In genomic region chr17:86184552-86185209, GRCm38 (mm10) we compare ENCODE assay signal across 1 mouse cellular context.
TF ChIP-seq lines count a peak whose summit lies in the region.

No protein-coding gene starts in this region.

TF ChIP-seq in MEL, 35 proteins besides CTCF, POLR2A, EP300 and RAD21 (continued from another document):
- peak; percentile 62; the same call in 1 of the 2 replicates for TF ChIP-seq RCOR1 (IDR thresholded peaks at IDR 0.05; ENCODE audit: low read depth, low read length)
- TF ChIP-seq NRF1 (IDR thresholded peaks at IDR 0.05; ENCODE audit: insufficient read depth, low read depth, low read length, poor library complexity, severe bottlenecking) = no peak
- TF ChIP-seq MAFK (IDR thresholded peaks at IDR 0.05; ENCODE audit: borderline replicate concordance, low read depth, low read length) = peak; percentile 15; the same call in 1 of the 2 replicates
- no peak for TF ChIP-seq ZMIZ1 (IDR thresholded peaks at IDR 0.05; ENCODE audit: low read depth, low read length)
- TF ChIP-seq GABPA (IDR thresholded peaks at IDR 0.05; ENCODE audit: low read depth, low read length) = no peak
- TF ChIP-seq GATA1 (IDR thresholded peaks at IDR 0.05; ENCODE audit: low read depth, low read length) = peak; percentile 16; the same call in 1 of the 2 replicates
